Mouse (Mus musculus) stomach, embryonic 16.5 days (tissue): ENCODE measurements around the gene Atxn3. TPM values are rescaled to one million over a fixed set of nuclear protein-coding genes. Genes with fewer than 3 reads are reported as not detected.
A peak's percentile ranks its signal among the peaks of the same experiment; 100 is the strongest.

ENCODE experiments used
- ATAC-seq: fragments of 200-750 bp; cut with Nextera tagmentation; 2 replicates; pipeline ENCODE4 v1.8.0; 2017; ENCODE audit warnings: moderate number of reproducible peaks, moderate TSS enrichment; ENCODE audit not compliant: insufficient read depth, low FRiP score
- H3K27ac ChIP-seq: fragments of 300-500 bp; sonication (generic); 2 replicates; pipeline ENCODE4 v1.5.1; 2014; ENCODE audit warnings: low read length
- H3K27me3 ChIP-seq: fragments of 300-500 bp; sonication (generic); 2 replicates; pipeline ENCODE4 v1.6.1; 2014; ENCODE audit warnings: low read length, control low read depth, mixed read lengths; ENCODE audit not compliant: control insufficient read depth, insufficient read depth
- H3K36me3 ChIP-seq: fragments of 300-500 bp; sonication (generic); 2 replicates; pipeline ENCODE4 v1.6.1; 2014; ENCODE audit warnings: low read length; ENCODE audit not compliant: control insufficient read depth, insufficient read depth
- H3K4me1 ChIP-seq: fragments of 300-500 bp; sonication (generic); 2 replicates; pipeline ENCODE4 v1.6.1; 2014; ENCODE audit warnings: low read length, control low read depth, mixed read lengths; ENCODE audit not compliant: control insufficient read depth, insufficient read depth
- H3K4me2 ChIP-seq: fragments of 300-500 bp; sonication (generic); 2 replicates; pipeline ENCODE4 v1.6.1; 2014; ENCODE audit warnings: low read depth, low read length, mixed read lengths
- H3K4me3 ChIP-seq: fragments of 300-500 bp; sonication (generic); replicated peaks from 2 replicates; pipeline ENCODE4 v1.5.1; 2014; ENCODE audit warnings: mild to moderate bottlenecking, low read length
- H3K9ac ChIP-seq: fragments of 300-500 bp; sonication (generic); 2 replicates; pipeline ENCODE4 v1.6.1; 2014; ENCODE audit warnings: low read length
- H3K9me3 ChIP-seq: fragments of 300-500 bp; sonication (generic); replicated peaks from 2 replicates; pipeline ENCODE4 v1.6.1; 2016; ENCODE audit warnings: low read length, control low read depth; ENCODE audit not compliant: control insufficient read depth
- WGBS: fragments of 180-500 bp; shearing (Covaris S2); extraction: QIAGEN DNeasy Blood & Tissue Kit; methylation state at CpG from one replicate; pipeline ENCODE4 v1.1.7; 2014; 5-methylcytosine and 5-hydroxymethylcytosine counted together
- polyA plus RNA-seq: library from polyadenylated mRNA; unstranded; fragments of >200 nt; fragmentation: Nextera tagmentation; extraction: Ambion mirVana; gene quantifications from 2 replicates; pipeline ENCODE4 v1.2.1, GENCODE M21; 2015

Atxn3 gene
- polyA plus RNA-seq, 1 experiment from 2014 or later, result 14.9 TPM

DNA sequence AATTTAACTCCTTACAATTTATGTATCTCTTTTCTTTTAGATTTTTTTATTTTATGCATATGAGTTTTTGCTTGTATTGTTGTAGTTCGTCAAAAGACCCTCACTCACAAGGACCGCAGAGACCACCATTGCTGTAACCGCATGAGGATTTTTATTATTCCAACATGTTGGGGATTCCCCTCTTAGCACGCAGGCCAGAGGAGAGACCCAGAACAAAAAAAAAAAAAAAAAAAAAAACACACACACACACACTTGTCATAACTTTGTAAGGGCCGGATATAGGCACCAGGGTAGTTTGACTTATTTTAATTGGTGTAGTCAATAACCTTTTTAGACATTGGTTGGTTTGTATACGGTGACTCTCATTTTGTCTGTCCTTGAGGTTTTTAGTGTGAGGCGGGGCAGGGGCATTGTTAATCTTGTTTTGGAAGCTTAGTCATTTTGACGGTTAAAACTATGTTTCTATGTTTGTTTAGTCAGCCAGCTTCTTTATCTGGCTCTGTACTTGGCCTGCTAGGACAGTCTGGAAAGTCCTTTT is 21.2 kb upstream of the Atxn3 start:
- H3K27me3 ChIP-seq, result no peaks in the 10 kb centered on the region
- peaks cover 10% of the 10 kb centered on the region; the same call in 1 of the 2 replicates for H3K4me1 ChIP-seq
- 81% methylated on average over 8 of the region's 8 CpGs for WGBS
- no peaks in the 10 kb centered on the region for H3K9me3 ChIP-seq
- no peak for ATAC-seq
- H3K4me3 ChIP-seq, result no peak overlapping the region
- no peak overlapping the region for H3K4me2 ChIP-seq
- no peak overlapping the region for H3K9ac ChIP-seq
- no peak overlapping the region for H3K27ac ChIP-seq
- H3K36me3 ChIP-seq, result 0 out of 2 replicates have a peak, but pooled peaks cover 5% of the 10 kb centered on the region

DNA sequence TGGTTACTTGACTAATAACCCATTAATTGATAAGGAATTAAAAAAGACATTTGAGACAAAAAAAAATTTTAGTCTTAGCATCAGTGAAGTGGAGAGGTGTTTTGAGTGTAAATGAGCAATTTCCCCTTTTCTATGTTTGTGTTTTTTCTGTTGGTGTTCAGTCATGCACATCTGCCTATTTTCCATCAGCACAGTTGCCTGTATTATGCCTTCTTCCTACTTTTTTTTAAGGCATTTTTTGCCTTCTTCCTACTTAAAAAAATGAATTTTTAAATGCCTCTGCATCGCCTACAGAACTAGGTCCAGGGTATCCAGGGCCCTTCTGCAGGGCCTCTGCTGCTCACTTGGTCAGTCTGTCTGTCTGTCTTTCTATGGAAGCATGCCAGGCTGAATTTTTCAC is 20.5 kb upstream of the Atxn3 start:
- 90% methylated on average over 1 of the region's 1 CpGs for WGBS
- H3K4me1 ChIP-seq, result peaks cover 10% of the 10 kb centered on the region; the same call in 1 of the 2 replicates
- H3K9me3 ChIP-seq, result no peaks in the 10 kb centered on the region
- 0 out of 2 replicates have a peak, but pooled peaks cover 5% of the 10 kb centered on the region for H3K36me3 ChIP-seq
- H3K9ac ChIP-seq, result no peak overlapping the region
- H3K27me3 ChIP-seq, result no peaks in the 10 kb centered on the region
- ATAC-seq, result no peak
- H3K4me2 ChIP-seq, result no peak overlapping the region
- no peak overlapping the region for H3K4me3 ChIP-seq
- H3K27ac ChIP-seq, result no peak overlapping the region

DNA sequence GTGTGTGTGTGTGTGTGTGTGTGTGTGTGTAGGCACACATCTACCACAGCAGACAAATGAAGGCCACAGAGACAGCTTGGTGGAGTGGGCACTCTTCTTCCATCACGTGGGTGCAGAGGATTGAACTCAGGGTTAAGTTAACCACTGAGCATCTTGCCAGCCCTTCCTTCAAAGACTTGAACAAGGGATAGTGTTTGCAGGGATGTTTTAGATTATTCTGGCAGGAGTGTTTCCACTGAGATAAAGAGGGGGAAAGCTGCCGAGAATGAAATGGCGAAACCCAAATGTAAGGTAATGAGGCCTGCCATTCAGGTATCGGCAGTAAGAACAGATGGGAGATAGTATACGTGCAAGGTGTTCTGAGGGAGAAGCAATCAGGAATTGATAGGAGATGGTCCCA is 20.1 kb upstream of the Atxn3 start:
- H3K36me3 ChIP-seq, result 0 out of 2 replicates have a peak, but pooled peaks cover 4% of the 10 kb centered on the region
- H3K9me3 ChIP-seq, result no peaks in the 10 kb centered on the region
- WGBS, result 85% methylated on average over 5 of the region's 5 CpGs
- ATAC-seq, result no peak
- H3K27me3 ChIP-seq, result no peaks in the 10 kb centered on the region
- no peak overlapping the region for H3K4me3 ChIP-seq
- H3K27ac ChIP-seq, result no peak overlapping the region
- peaks cover 10% of the 10 kb centered on the region; the same call in 1 of the 2 replicates for H3K4me1 ChIP-seq
- H3K9ac ChIP-seq, result no peak overlapping the region
- no peak overlapping the region for H3K4me2 ChIP-seq

GRCm38 (mm10) chr12:101977404-101977915 is 19.4 kb upstream of the Atxn3 start:
- ATAC-seq, result no peak
- no peaks in the 10 kb centered on the region for H3K9me3 ChIP-seq
- H3K4me1 ChIP-seq, result peaks cover 10% of the 10 kb centered on the region; the same call in 1 of the 2 replicates
- H3K4me3 ChIP-seq, result no peak overlapping the region
- H3K9ac ChIP-seq, result no peak overlapping the region
- WGBS, result 90% methylated on average over 10 of the region's 10 CpGs
- no peaks in the 10 kb centered on the region for H3K36me3 ChIP-seq
- no peak overlapping the region for H3K27ac ChIP-seq
- H3K27me3 ChIP-seq, result no peaks in the 10 kb centered on the region
- H3K4me2 ChIP-seq, result peak overlapping the region; percentile 72

GRCm38 (mm10) chr12:101976651-101977403 is 18.8 kb upstream of the Atxn3 start:
- H3K4me3 ChIP-seq, result peak overlapping the region; percentile 85
- WGBS, result 17% methylated on average over 13 of the region's 13 CpGs
- no peak for ATAC-seq

DNA sequence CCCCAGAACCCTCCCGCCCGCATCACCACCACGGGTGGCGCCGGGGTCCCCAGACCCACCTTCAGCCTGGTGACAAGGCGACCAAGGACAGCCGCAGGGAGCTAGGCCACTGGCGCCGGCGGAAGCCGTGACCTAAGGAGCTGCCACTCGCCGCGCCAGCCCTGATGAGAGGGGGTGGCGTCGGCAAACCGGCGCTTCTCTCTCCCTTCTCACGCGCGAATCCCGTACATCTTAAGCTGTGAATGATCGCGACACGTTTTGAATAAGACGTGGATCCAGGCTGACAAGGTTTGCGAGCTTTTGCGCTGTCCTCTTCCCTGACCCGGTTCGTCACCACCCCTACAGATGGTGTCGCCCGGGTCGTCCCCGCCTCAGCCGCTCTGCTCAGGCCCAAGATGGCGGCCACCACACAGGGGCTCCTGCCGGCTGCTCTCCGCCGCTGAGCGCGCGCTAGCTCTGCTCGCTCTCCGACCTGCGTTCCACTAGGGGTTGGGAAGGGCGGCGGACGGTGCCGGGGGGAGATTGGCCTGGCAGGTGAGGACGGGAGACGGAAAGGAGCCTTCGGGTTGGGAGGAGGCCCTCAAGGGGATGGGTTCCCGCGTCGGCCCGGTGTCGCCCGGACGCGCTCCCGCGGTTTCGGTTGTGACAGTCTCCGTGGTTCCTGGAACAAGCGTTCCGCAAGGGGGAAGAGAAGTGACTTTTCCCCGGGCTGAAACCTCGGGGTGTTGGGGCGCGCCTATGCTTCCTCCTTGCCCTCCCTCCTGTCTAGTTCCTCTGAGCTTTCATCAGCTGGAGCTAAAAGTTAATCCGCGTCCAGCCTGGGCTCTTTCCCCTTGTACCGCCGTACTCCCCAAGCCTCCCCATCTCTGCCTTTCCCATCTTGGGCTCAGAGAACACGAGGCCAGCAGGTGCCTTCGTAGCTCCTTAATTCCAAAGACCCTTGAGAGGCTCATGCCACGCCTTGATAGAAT is 17.8 kb upstream of the Atxn3 start, which contains the start of gene Cpsf2:
Gene Cpsf2 (plus strand): TSS at position 388 of the 971 bp plus-strand sequence.
- H3K36me3 ChIP-seq, result no peaks in the 10 kb centered on the region

More at GRCm38 (mm10) chr12:101976651-101977403, 18.8 kb upstream of the Atxn3 start:
- Histone ChIP-seq H3K27ac (peak overlapping the region; percentile 92), H3K4me2 (peak overlapping the region; percentile 72), H3K9me3 (no peaks in the 10 kb centered on the region), H3K36me3 (no peaks in the 10 kb centered on the region), H3K9ac (peak overlapping the region; percentile 92), H3K27me3 (no peaks in the 10 kb centered on the region), H3K4me1 (peaks cover 10% of the 10 kb centered on the region; the same call in 1 of the 2 replicates)

DNA sequence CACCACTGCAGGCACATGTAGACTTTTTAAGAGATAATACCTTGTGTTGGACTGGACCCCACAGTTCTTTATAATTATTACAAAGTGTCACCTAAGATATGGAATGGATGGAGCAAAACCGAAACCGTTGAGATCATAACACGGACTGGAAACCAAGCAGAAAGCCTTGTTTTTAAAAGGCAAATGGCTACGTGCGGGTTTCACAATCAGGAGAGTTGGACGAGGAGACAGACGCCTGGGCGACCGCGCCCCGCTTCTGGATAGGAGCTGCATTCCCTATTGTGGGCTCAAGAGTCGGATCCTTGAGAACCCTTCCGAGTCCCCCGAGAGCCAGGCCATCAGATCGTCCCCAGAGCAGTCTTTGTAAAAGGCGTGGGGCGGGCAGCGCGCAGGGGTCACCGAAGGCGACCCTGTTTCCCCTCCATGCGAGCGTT is 17.1 kb upstream of the Atxn3 start:
- H3K36me3 ChIP-seq, result no peaks in the 10 kb centered on the region
- peak overlapping the region; percentile 72 for H3K4me2 ChIP-seq
- ATAC-seq, result peak; percentile 37
- H3K9me3 ChIP-seq, result no peaks in the 10 kb centered on the region
- H3K9ac ChIP-seq, result peak overlapping the region; percentile 92
- peak overlapping the region; percentile 85 for H3K4me3 ChIP-seq
- H3K27me3 ChIP-seq, result no peaks in the 10 kb centered on the region
- under 1% methylated on average over 23 of the region's 23 CpGs for WGBS
- peak overlapping the region; percentile 92 for H3K27ac ChIP-seq
- peaks cover 10% of the 10 kb centered on the region; the same call in 1 of the 2 replicates for H3K4me1 ChIP-seq

More for the DNA sequence above, 17.8 kb upstream of the Atxn3 start, which contains the start of gene Cpsf2:
- Histone ChIP-seq H3K4me2 (peak within 1 kb of the TSS; percentile 72), H3K9me3 (no peaks in the 10 kb centered on the region), H3K4me1 (peaks cover 10% of the 10 kb centered on the region; the same call in 1 of the 2 replicates), H3K27me3 (no peaks in the 10 kb centered on the region), H3K4me3 (peak within 1 kb of the TSS; percentile 85), H3K27ac (peak within 1 kb of the TSS; percentile 92), H3K9ac (peak within 1 kb of the TSS; percentile 92)
- WGBS, result under 1% methylated on average over 77 of the region's 77 CpGs
- ATAC-seq, result peak; percentile 96

GRCm38 (mm10) chr12:101974571-101974970 is 16.5 kb upstream of the Atxn3 start:
- no peak for ATAC-seq
- Histone ChIP-seq H3K9me3 (no peaks in the 10 kb centered on the region), H3K36me3 (no peaks in the 10 kb centered on the region), H3K9ac (peak overlapping the region; percentile 92), H3K4me1 (peaks cover 10% of the 10 kb centered on the region; the same call in 1 of the 2 replicates), H3K4me2 (peak overlapping the region; percentile 72), H3K4me3 (peak overlapping the region; percentile 85), H3K27ac (no peak overlapping the region), H3K27me3 (no peaks in the 10 kb centered on the region)
- 14% methylated on average over 1 of the region's 1 CpGs for WGBS
